Mouse (Mus musculus) embryo, embryonic 10 days (tissue): ENCODE measurements around the gene Chka.

Experiments
- DNase-seq: peaks from one replicate; pipeline ENCODE4 v3.0.0-alpha.2; 2015; ENCODE audit warnings: low spot score

Gene Chka

GRCm38 (mm10) chr19:3846676-3847604, 4.6 kb upstream of the Chka start:
- DNase-seq = no peak

- DNase-seq = no peak
Measured at GRCm38 (mm10) chr19:3847711-3848110, 3.9 kb upstream of the Chka start.

GRCm38 (mm10) chr19:3848207-3848808, 3.3 kb upstream of the Chka start:
- DNase-seq = no peak

GRCm38 (mm10) chr19:3849251-3849650, 2.3 kb upstream of the Chka start:
- no peak for DNase-seq

GRCm38 (mm10) chr19:3850076-3850475, 1.5 kb upstream of the Chka start:
- no peak for DNase-seq

- DNase-seq = peak; percentile 56
Measured at GRCm38 (mm10) chr19:3850847-3851469, 615 bp upstream of the Chka start.

- DNase-seq = peak; percentile 63
Measured at GRCm38 (mm10) chr19:3851979-3852681, 557 bp downstream of the Chka start.

GRCm38 (mm10) chr19:3853121-3853520, 1.5 kb downstream of the Chka start:
- DNase-seq = no peak

GRCm38 (mm10) chr19:3853891-3854290, 2.3 kb downstream of the Chka start:
- DNase-seq = no peak

- DNase-seq = no peak
Measured at GRCm38 (mm10) chr19:3855091-3855490, 3.5 kb downstream of the Chka start.

GRCm38 (mm10) chr19:3855601-3856000, 4.0 kb downstream of the Chka start:
- no peak for DNase-seq

GRCm38 (mm10) chr19:3857220-3857619, 5.6 kb downstream of the Chka start:
- DNase-seq = no peak

- no peak for DNase-seq
Measured at GRCm38 (mm10) chr19:3862713-3863112, 11.1 kb downstream of the Chka start.

- DNase-seq = no peak
Measured at GRCm38 (mm10) chr19:3864960-3865359, 13.4 kb downstream of the Chka start.

GRCm38 (mm10) chr19:3868290-3868689, 16.7 kb downstream of the Chka start:
- DNase-seq = no peak

- no peak for DNase-seq
Measured at GRCm38 (mm10) chr19:3871468-3871867, 19.9 kb downstream of the Chka start.

- DNase-seq = no peak
Measured at GRCm38 (mm10) chr19:3872373-3872772, 20.8 kb downstream of the Chka start.

GRCm38 (mm10) chr19:3875045-3875444, 23.5 kb downstream of the Chka start:
- no peak for DNase-seq

- DNase-seq = no peak
Measured at GRCm38 (mm10) chr19:3880054-3880848, 28.7 kb downstream of the Chka start.

GRCm38 (mm10) chr19:3882214-3882613, 30.6 kb downstream of the Chka start:
- no peak for DNase-seq

- no peak for DNase-seq
Measured at GRCm38 (mm10) chr19:3884325-3884990, 32.9 kb downstream of the Chka start.
